Mouse (Mus musculus) stomach, embryonic 16.5 days (tissue): ENCODE measurements around the gene Arfgap3. TPM values are rescaled to one million over a fixed set of nuclear protein-coding genes. Genes with fewer than 3 reads are reported as not detected.
A peak's percentile ranks its signal among the peaks of the same experiment; 100 is the strongest.

Experiments used
- ATAC-seq: fragments of 200-750 bp; cut with Nextera tagmentation; 2 replicates; pipeline ENCODE4 v1.8.0; 2017; ENCODE audit warnings: moderate number of reproducible peaks, moderate TSS enrichment; ENCODE audit not compliant: insufficient read depth, low FRiP score
- H3K27ac ChIP-seq: fragments of 300-500 bp; sonication (generic); 2 replicates; pipeline ENCODE4 v1.5.1; 2014; ENCODE audit warnings: low read length
- H3K27me3 ChIP-seq: fragments of 300-500 bp; sonication (generic); 2 replicates; pipeline ENCODE4 v1.6.1; 2014; ENCODE audit warnings: low read length, control low read depth, mixed read lengths; ENCODE audit not compliant: control insufficient read depth, insufficient read depth
- H3K36me3 ChIP-seq: fragments of 300-500 bp; sonication (generic); 2 replicates; pipeline ENCODE4 v1.6.1; 2014; ENCODE audit warnings: low read length; ENCODE audit not compliant: control insufficient read depth, insufficient read depth
- H3K4me1 ChIP-seq: fragments of 300-500 bp; sonication (generic); 2 replicates; pipeline ENCODE4 v1.6.1; 2014; ENCODE audit warnings: low read length, control low read depth, mixed read lengths; ENCODE audit not compliant: control insufficient read depth, insufficient read depth
- H3K4me2 ChIP-seq: fragments of 300-500 bp; sonication (generic); 2 replicates; pipeline ENCODE4 v1.6.1; 2014; ENCODE audit warnings: low read depth, low read length, mixed read lengths
- H3K4me3 ChIP-seq: fragments of 300-500 bp; sonication (generic); replicated peaks from 2 replicates; pipeline ENCODE4 v1.5.1; 2014; ENCODE audit warnings: mild to moderate bottlenecking, low read length
- H3K9ac ChIP-seq: fragments of 300-500 bp; sonication (generic); 2 replicates; pipeline ENCODE4 v1.6.1; 2014; ENCODE audit warnings: low read length
- H3K9me3 ChIP-seq: fragments of 300-500 bp; sonication (generic); replicated peaks from 2 replicates; pipeline ENCODE4 v1.6.1; 2016; ENCODE audit warnings: low read length, control low read depth; ENCODE audit not compliant: control insufficient read depth
- WGBS: fragments of 180-500 bp; shearing (Covaris S2); extraction: QIAGEN DNeasy Blood & Tissue Kit; methylation state at CpG from one replicate; pipeline ENCODE4 v1.1.7; 2014; 5-methylcytosine and 5-hydroxymethylcytosine counted together
- polyA plus RNA-seq: library from polyadenylated mRNA; unstranded; fragments of >200 nt; fragmentation: Nextera tagmentation; extraction: Ambion mirVana; gene quantifications from 2 replicates; pipeline ENCODE4 v1.2.1, GENCODE M21; 2015

Arfgap3 gene
- polyA plus RNA-seq, 1 experiment from 2014 or later, result 79.9 TPM

- no peak for ATAC-seq
- Histone ChIP-seq H3K27me3 (no peaks in the 10 kb centered on the region), H3K9ac (no peak overlapping the region), H3K27ac (peak overlapping the region; percentile 82), H3K4me2 (no peak overlapping the region), H3K9me3 (no peaks in the 10 kb centered on the region), H3K4me3 (no peak overlapping the region), H3K36me3 (peaks cover 27% of the 10 kb centered on the region), H3K4me1 (peaks cover 20% of the 10 kb centered on the region)
- WGBS, result 90% methylated on average over 9 of the region's 9 CpGs
Measured at GRCm38 (mm10) chr15:83304804-83305191, 45.2 kb downstream of the Arfgap3 start.

- H3K4me3 ChIP-seq, result no peak overlapping the region
- peaks cover 20% of the 10 kb centered on the region for H3K4me1 ChIP-seq
- H3K27me3 ChIP-seq, result no peaks in the 10 kb centered on the region
- no peak overlapping the region for H3K9ac ChIP-seq
- 73% methylated on average over 13 of the region's 13 CpGs for WGBS
- no peak overlapping the region for H3K4me2 ChIP-seq
- H3K27ac ChIP-seq, result peak overlapping the region; percentile 2; the same call in 1 of the 2 replicates
- ATAC-seq, result no peak
- no peaks in the 10 kb centered on the region for H3K9me3 ChIP-seq
- peaks cover 31% of the 10 kb centered on the region for H3K36me3 ChIP-seq
Measured at GRCm38 (mm10) chr15:83303656-83304484, 46.2 kb downstream of the Arfgap3 start.

DNA sequence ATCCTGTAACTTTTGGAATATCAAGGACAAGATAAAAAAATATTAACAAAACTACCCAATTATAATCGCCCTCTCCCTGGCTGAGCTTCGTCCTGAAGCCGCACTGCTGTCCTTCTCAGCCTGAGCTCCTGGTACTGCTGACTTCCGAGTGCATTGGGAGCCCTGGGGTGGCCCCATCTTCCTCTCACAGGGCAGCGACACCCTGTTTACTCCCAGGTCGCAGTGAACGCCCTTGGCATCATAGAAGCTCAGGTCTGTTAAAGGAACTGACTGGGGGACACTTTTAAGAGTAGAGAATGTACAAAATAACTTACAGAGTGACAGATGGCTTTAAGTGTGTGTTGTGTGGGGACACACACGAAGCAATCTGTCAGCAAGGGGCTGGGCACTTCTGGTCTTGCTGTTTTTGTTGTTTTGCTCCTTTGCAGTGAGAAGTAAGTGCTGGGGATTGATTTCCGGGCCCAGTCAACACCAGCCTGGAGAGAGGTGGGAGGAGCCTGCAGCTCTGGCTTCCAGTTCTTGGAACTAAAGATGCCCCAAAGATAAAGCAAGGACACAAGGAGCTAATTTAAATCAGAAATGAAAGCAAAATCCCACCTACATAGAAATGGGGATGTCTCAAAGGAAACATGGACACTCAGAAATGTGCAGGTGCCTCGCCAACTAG lies 50.0 kb downstream of the Arfgap3 start:
- Histone ChIP-seq H3K4me3 (no peak overlapping the region), H3K9ac (no peak overlapping the region), H3K27ac (no peak overlapping the region), H3K4me2 (no peak overlapping the region), H3K4me1 (peaks cover 10% of the 10 kb centered on the region), H3K9me3 (no peaks in the 10 kb centered on the region), H3K36me3 (peaks cover 22% of the 10 kb centered on the region; the same call in 1 of the 2 replicates), H3K27me3 (no peaks in the 10 kb centered on the region)
- ATAC-seq, result no peak
- WGBS, result 52% methylated on average over 10 of the region's 10 CpGs

DNA sequence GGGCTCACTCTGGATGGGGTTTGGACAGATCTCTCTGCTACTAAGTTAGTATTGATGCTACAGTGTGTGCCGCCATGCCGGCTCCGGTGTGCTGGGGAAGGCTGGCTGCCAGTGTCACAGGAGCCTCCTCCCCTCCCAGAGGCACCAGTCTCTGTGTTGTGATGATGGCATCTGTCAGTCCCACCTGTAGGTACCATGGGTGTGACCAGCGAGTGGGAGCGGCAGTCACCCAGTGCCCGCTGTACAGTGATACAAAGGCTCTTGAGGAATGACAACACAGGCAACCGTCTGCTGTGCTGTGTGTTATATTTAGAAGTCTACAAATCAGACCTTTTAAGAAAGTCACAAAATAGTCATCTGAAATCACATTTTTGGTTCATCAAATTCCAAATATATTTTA lies 50.6 kb downstream of the Arfgap3 start:
- Histone ChIP-seq H3K4me3 (no peak overlapping the region), H3K27me3 (no peaks in the 10 kb centered on the region), H3K4me1 (peaks cover 10% of the 10 kb centered on the region), H3K36me3 (0 out of 2 replicates have a peak, but pooled peaks cover 18% of the 10 kb centered on the region), H3K4me2 (no peak overlapping the region), H3K9ac (no peak overlapping the region), H3K27ac (no peak overlapping the region), H3K9me3 (no peaks in the 10 kb centered on the region)
- no peak for ATAC-seq
- 92% methylated on average over 7 of the region's 7 CpGs for WGBS

DNA sequence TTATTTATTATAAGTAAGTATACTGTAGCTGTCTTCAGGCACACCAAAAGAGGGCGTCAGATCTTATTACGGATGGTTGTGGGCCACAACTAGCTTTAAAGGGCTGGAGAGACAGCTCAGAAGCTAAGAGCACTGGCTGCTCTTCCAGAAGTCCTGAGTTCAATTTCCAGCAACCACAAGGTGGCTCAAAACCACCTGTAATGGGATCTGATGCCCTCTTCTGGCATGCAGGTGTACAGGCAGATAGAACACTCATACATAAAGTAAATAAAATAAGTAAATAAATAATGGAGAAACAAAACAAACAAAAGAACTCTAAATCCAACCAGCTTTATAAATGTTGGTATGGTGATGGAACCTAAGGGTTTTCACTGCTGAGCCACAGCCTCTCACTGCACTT lies 51.2 kb downstream of the Arfgap3 start:
- H3K9ac ChIP-seq, result no peak overlapping the region
- ATAC-seq, result no peak
- peaks cover 12% of the 10 kb centered on the region; the same call in 1 of the 2 replicates for H3K4me1 ChIP-seq
- no peaks in the 10 kb centered on the region for H3K9me3 ChIP-seq
- H3K4me3 ChIP-seq, result no peak overlapping the region
- H3K36me3 ChIP-seq, result 0 out of 2 replicates have a peak, but pooled peaks cover 18% of the 10 kb centered on the region
- WGBS, result 92% methylated on average over 2 of the region's 2 CpGs
- no peak overlapping the region for H3K4me2 ChIP-seq
- H3K27me3 ChIP-seq, result no peaks in the 10 kb centered on the region
- no peak overlapping the region for H3K27ac ChIP-seq

DNA sequence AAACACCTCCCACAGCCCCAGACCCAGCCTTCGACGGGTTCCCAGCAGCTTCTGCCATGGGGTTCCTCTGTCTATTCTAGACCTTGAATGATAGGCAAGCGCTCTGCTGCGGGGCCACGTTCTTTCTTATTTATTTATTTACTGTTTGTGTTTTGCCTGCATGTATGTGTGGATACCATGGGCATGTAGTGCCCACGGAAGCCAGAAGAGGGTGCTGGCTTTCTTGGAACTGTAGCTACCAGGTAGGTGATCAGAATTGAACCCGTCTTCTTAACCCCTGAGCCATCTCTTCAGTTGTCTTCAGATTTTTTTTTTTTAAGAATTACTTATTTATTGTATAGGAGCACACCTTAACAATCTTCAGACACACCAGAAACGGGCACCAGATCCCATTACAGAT lies 51.7 kb downstream of the Arfgap3 start:
- Histone ChIP-seq H3K4me2 (no peak overlapping the region), H3K9ac (no peak overlapping the region), H3K27ac (no peak overlapping the region), H3K4me1 (peaks cover 11% of the 10 kb centered on the region), H3K27me3 (no peaks in the 10 kb centered on the region), H3K9me3 (no peaks in the 10 kb centered on the region), H3K4me3 (no peak overlapping the region), H3K36me3 (0 out of 2 replicates have a peak, but pooled peaks cover 18% of the 10 kb centered on the region)
- ATAC-seq, result no peak
- 87% methylated on average over 8 of the region's 8 CpGs for WGBS

DNA sequence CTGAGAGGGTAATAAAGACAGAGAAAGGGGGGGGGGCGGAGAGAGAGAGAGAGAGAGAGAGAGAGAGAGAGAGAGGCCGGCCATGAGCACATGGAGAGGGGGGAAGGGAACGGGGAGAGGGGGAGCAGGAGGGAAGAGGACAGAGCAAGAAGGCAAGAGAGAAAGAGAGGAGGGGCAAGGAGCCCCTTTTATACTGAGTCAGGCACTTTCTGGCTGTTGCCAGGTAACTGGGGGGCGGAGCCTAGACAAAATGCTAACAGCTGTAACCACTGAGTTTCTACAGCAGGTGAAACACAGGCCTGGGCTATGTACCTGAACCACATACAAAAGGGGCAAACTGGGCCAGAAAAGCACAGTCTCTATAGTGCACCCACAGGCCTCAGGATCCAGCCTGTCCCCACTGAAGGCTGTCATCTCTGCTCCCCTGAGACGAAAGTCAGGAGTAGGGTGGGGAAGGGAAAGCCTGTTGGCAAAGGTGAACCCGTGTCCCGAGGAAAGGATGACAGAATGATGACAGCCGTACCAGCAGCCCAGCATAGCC lies 53.2 kb downstream of the Arfgap3 start:
- Histone ChIP-seq H3K4me2 (no peak overlapping the region), H3K36me3 (0 out of 2 replicates have a peak, but pooled peaks cover 12% of the 10 kb centered on the region), H3K4me1 (peaks cover 13% of the 10 kb centered on the region), H3K27me3 (no peaks in the 10 kb centered on the region), H3K9ac (no peak overlapping the region), H3K4me3 (no peak overlapping the region), H3K9me3 (no peaks in the 10 kb centered on the region), H3K27ac (no peak overlapping the region)
- ATAC-seq, result no peak
- WGBS, result 43% methylated on average over 8 of the region's 8 CpGs

GRCm38 (mm10) chr15:83296050-83296449 lies 54.0 kb downstream of the Arfgap3 start:
- ATAC-seq, result no peak
- H3K4me2 ChIP-seq, result no peak overlapping the region
- WGBS, result 91% methylated on average over 4 of the region's 4 CpGs
- H3K4me3 ChIP-seq, result no peak overlapping the region
- 0 out of 2 replicates have a peak, but pooled peaks cover 12% of the 10 kb centered on the region for H3K36me3 ChIP-seq
- H3K27me3 ChIP-seq, result no peaks in the 10 kb centered on the region
- no peak overlapping the region for H3K9ac ChIP-seq
- peaks cover 13% of the 10 kb centered on the region for H3K4me1 ChIP-seq
- no peaks in the 10 kb centered on the region for H3K9me3 ChIP-seq
- H3K27ac ChIP-seq, result no peak overlapping the region

DNA sequence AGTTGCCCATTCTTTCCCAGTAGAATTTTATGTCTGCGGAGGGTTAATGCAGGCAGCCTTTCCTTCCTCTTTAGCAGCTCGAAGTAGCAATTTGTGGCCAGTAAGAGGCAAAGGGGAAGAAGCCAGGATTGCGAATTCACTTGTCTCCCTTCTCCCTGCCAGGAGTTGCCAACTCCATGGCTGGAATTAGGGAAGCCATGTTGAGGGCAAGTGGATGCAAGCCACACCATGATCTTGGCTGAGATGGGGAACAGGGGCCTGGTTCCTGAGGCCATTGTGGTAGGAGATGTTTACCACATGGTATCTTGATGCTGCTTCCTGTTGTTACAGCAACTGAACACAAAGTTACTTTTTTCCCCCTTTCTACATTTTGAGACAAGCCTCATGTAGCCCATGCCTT lies 55.1 kb downstream of the Arfgap3 start:
- no peak overlapping the region for H3K27ac ChIP-seq
- ATAC-seq, result no peak
- H3K36me3 ChIP-seq, result 0 out of 2 replicates have a peak, but pooled peaks cover 12% of the 10 kb centered on the region
- no peaks in the 10 kb centered on the region for H3K27me3 ChIP-seq
- no peaks in the 10 kb centered on the region for H3K9me3 ChIP-seq
- no peak overlapping the region for H3K4me2 ChIP-seq
- 73% methylated on average over 3 of the region's 3 CpGs for WGBS
- peaks cover 13% of the 10 kb centered on the region for H3K4me1 ChIP-seq
- no peak overlapping the region for H3K4me3 ChIP-seq
- no peak overlapping the region for H3K9ac ChIP-seq
